Mouse (Mus musculus) midbrain, embryonic 13.5 days (tissue): ENCODE data around the gene Ffar3. TPM values are rescaled to one million over a fixed set of nuclear protein-coding genes. Genes with fewer than 3 reads are reported as not detected.
"Not testable (repeated sequence)": the region's sequence is repeated elsewhere in the genome, so short reads cannot be mapped to it uniquely, and the experiment has no call there.

ENCODE experiments used
- ATAC-seq: fragments of 200-750 bp; cut with Nextera tagmentation; 2 replicates; pipeline ENCODE4 v1.8.0; 2017; ENCODE audit warnings: mild to moderate bottlenecking, moderate TSS enrichment, moderate library complexity
- H3K27ac ChIP-seq: fragments of 300-500 bp; sonication (generic); 2 replicates; pipeline ENCODE4 v1.5.1; 2015; ENCODE audit warnings: inconsistent platforms, mild to moderate bottlenecking, moderate library complexity
- H3K27me3 ChIP-seq: fragments of 300-500 bp; sonication (generic); 2 replicates; pipeline ENCODE4 v1.6.1; 2015; ENCODE audit warnings: mild to moderate bottlenecking, inconsistent platforms
- H3K36me3 ChIP-seq: fragments of 300-500 bp; sonication (generic); 2 replicates; pipeline ENCODE4 v1.6.1; 2015; ENCODE audit warnings: mild to moderate bottlenecking, inconsistent platforms
- H3K4me1 ChIP-seq: fragments of 300-500 bp; sonication (generic); replicated peaks from 2 replicates; pipeline ENCODE4 v1.6.1; 2015; ENCODE audit warnings: inconsistent platforms
- H3K4me2 ChIP-seq: fragments of 300-500 bp; sonication (generic); replicated peaks from 2 replicates; pipeline ENCODE4 v1.6.1; 2015; ENCODE audit warnings: moderate library complexity, mild to moderate bottlenecking, inconsistent platforms
- H3K4me3 ChIP-seq: fragments of 300-500 bp; sonication (generic); replicated peaks from 2 replicates; pipeline ENCODE4 v1.5.1; 2015; ENCODE audit warnings: mild to moderate bottlenecking, inconsistent platforms
- H3K9ac ChIP-seq: fragments of 300-500 bp; sonication (generic); replicated peaks from 2 replicates; pipeline ENCODE4 v1.6.1; 2015; ENCODE audit warnings: mild to moderate bottlenecking, inconsistent platforms
- H3K9me3 ChIP-seq: fragments of 300-500 bp; sonication (generic); 2 replicates; pipeline ENCODE4 v1.6.1; 2016; ENCODE audit warnings: mild to moderate bottlenecking, inconsistent platforms
- WGBS: fragments of 180-500 bp; shearing (Covaris S2); methylation state at CpG from one replicate; pipeline ENCODE4 v1.1.7; 2015; 5-methylcytosine and 5-hydroxymethylcytosine counted together
- polyA plus RNA-seq: library from polyadenylated mRNA; unstranded; fragments of >200 nt; fragmentation: Nextera tagmentation; extraction: Ambion mirVana; gene quantifications from 2 replicates; pipeline ENCODE4 v1.2.1, GENCODE M21; 2015

The Ffar3 gene
- polyA plus RNA-seq, 1 experiment from 2014 or later = not detected

DNA sequence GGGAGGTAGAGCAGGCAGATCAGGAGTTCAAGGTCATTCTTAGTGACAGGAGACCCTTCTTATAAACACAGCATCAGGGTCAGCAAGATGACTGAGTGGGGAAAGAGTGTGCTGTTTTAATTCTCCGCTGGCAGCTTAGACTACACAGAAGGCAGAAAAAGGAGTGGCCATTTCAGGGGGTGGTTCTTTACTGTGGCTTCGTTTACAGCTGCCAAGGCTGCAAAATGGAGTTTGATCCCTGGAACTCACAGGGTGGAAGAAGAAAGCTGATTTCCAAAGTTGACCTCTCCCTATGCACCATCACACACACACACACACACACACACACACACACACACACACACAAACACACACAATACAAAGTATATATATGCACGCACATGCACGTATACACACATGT, 14.6 kb downstream of the Ffar3 start:
- Histone ChIP-seq H3K4me1 (peaks cover 11% of the 10 kb centered on the region), H3K4me3 (no peak overlapping the region), H3K27me3 (no peaks in the 10 kb centered on the region), H3K4me2 (no peak overlapping the region), H3K9me3 (no peaks in the 10 kb centered on the region), H3K27ac (no peak overlapping the region), H3K9ac (no peak overlapping the region), H3K36me3 (no peaks in the 10 kb centered on the region)
- 84% methylated on average over 4 of the region's 4 CpGs for WGBS
- no peak for ATAC-seq

DNA sequence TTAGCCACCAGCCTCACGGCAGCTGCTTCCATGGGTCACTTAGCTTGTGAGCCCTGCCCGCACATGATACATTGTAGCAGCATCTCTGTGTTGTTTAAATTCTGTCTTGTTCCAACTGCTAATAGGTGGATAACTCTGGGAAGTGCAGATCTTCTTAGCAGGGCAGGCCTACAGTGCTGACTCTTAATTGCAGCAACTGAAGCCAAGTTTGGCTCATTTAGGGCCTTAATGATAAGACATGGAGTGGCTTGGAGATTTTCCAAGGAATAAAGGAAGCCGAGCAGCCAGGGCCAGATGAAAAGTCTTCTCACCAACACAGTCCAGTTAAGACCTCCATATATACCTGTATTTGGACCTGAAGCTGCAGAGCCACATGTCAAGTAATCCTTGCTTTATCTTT, 15.7 kb downstream of the Ffar3 start:
- no peak overlapping the region for H3K9ac ChIP-seq
- no peak for ATAC-seq
- H3K4me3 ChIP-seq = no peak overlapping the region
- no peak overlapping the region for H3K4me2 ChIP-seq
- H3K27ac ChIP-seq = no peak overlapping the region
- H3K4me1 ChIP-seq = peaks cover 11% of the 10 kb centered on the region
- H3K36me3 ChIP-seq = no peaks in the 10 kb centered on the region
- no peaks in the 10 kb centered on the region for H3K27me3 ChIP-seq
- 80% methylated on average over 3 of the region's 3 CpGs for WGBS
- no peaks in the 10 kb centered on the region for H3K9me3 ChIP-seq

DNA sequence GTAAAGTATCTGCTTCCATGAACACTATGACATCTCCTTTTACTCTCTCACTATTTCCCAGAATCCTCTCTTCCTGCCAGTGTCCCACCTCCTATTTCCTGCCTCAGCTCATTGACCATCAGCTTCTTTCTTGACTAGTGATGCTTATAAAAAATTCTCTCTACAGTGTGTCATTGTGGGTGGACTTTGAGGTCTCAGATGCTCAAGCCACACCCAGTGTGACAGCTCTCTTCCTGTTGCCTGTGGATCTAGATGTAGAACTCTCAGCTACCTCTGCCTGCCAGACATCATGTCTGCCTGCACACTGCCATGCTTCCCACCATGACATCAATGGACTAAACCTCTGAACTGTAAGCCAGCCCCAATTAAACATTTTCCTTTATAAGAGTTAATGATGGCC, 18.7 kb downstream of the Ffar3 start:
- H3K9me3 ChIP-seq = no peaks in the 10 kb centered on the region
- no peaks in the 10 kb centered on the region for H3K36me3 ChIP-seq
- H3K9ac ChIP-seq = no peak overlapping the region
- H3K27me3 ChIP-seq = no peaks in the 10 kb centered on the region
- ATAC-seq = no peak
- no peak overlapping the region for H3K4me2 ChIP-seq
- no peak overlapping the region for H3K4me3 ChIP-seq
- H3K4me1 ChIP-seq = no peaks in the 10 kb centered on the region
- no peak overlapping the region for H3K27ac ChIP-seq

DNA sequence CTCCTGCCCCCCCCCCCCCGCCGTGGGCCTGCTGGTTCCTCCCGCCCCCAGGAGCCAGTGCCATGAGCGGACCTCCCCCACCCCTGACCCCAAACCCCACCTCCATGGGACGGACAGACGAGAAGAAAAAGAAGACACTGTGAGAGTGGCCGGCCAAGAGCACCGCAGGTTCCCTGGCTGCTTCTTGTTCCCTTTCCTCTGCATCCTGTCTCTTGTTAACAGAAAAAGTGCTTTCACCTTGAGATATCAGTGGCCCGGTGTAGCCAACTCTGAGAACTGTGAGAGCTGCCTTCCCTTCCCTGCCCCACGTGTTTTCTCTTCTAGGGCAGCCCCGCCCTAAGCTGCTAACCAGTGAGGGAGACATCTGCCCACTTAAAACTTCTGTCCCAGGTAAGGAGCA, 23.3 kb downstream of the Ffar3 start:
- H3K4me2 ChIP-seq, H3K4me1 ChIP-seq, H3K36me3 ChIP-seq, H3K27me3 ChIP-seq, H3K9ac ChIP-seq, ATAC-seq, H3K4me3 ChIP-seq, H3K27ac ChIP-seq, H3K9me3 ChIP-seq: not testable (repeated sequence)
- 53% methylated on average over 7 of the region's 11 CpGs for whole genome bisulfite sequencing

DNA sequence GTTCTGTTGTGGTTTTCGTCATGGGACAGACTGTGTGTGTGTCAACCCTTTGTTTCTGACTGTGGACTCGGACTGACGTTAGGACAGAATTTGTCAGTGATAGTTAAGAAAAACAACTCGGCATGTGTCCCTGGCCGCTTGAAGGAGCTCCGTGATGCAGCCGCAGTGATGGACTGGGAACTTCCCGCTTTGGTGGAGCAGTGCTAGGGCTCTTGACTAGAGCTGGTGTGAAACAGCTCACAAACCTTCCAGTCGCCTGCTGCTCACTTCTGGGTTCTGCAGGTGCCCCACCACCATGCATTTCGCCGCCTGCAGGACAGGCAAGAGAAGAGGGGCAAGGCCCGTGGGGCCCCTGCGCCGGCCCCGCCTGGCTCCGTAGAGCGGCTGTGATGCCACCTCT, 23.7 kb downstream of the Ffar3 start:
- Histone ChIP-seq H3K4me1 (no peaks in the 10 kb centered on the region), H3K9ac (no peak overlapping the region), H3K4me3 (no peak overlapping the region), H3K27ac (no peak overlapping the region), H3K36me3 (no peaks in the 10 kb centered on the region), H3K4me2 (no peak overlapping the region), H3K27me3 (no peaks in the 10 kb centered on the region), H3K9me3 (no peaks in the 10 kb centered on the region)
- no peak for ATAC-seq
- 77% methylated on average over 11 of the region's 17 CpGs for WGBS

DNA sequence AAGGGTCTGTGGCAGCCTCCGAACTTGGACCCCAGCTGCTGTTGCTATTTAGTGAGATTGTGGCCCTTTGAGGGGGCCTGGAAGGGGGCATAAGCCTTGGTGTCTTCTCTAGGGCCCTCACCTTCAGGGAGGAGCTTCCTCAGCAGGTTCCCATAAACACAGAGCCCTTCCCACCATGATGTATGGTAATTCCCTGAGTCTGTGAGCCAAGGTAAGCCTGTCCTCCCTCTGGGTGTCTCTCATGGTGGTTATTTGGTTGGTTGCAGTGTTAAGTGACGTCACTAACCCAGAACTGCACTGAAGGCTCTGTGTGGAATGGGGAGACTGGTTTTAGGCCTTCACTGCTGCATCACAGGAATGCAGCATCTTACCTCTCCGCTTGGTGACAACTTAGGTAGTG, 26.6 kb downstream of the Ffar3 start:
- H3K27ac ChIP-seq = no peak overlapping the region
- no peaks in the 10 kb centered on the region for H3K9me3 ChIP-seq
- no peak overlapping the region for H3K4me2 ChIP-seq
- no peaks in the 10 kb centered on the region for H3K4me1 ChIP-seq
- H3K4me3 ChIP-seq = no peak overlapping the region
- no peaks in the 10 kb centered on the region for H3K27me3 ChIP-seq
- no peaks in the 10 kb centered on the region for H3K36me3 ChIP-seq
- 69% methylated on average over 3 of the region's 3 CpGs for WGBS
- ATAC-seq = no peak
- no peak overlapping the region for H3K9ac ChIP-seq

DNA sequence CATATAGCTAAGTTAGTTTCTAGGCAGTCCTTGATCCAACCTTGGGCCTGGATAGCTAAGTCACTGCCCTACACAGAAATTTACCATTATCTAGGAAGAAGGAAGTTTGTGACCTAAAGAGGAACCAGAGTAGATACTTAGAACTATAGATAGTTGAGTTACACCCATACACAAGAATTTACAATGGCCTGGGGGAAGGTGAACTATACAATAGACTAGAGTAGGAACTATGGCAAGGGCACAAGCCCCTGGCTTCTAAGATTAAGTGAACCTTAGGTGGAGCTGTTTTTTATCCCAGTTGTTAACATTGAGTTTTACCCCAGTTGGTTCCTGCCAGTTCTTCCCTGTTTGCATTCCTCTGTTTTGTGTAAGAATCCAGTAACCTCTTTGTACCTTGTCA, 27.1 kb downstream of the Ffar3 start:
- not testable (repeated sequence) for H3K9me3 ChIP-seq, H3K4me3 ChIP-seq, H3K27ac ChIP-seq, H3K9ac ChIP-seq, H3K4me2 ChIP-seq, H3K36me3 ChIP-seq, H3K27me3 ChIP-seq, ATAC-seq, H3K4me1 ChIP-seq

DNA sequence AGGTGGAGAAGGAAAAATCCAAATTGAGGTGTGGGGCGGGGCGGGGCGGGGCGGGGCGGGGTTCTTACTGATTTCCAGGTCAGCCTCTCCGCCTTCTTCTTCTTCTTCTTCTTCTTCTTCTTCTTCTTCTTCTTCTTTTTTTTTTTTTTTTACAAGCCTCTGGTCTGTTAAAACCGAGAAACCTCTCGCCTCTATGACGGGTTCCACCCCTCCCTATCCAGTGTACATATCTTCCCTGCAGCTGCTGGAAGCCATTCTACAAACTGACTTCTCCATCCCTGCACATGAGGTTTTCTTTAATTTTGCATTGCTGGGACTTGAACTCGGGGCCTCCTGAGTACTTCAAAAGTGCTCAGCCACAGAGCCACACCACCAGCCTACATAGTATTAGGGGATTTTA, 29.3 kb downstream of the Ffar3 start:
- no peaks in the 10 kb centered on the region for H3K9me3 ChIP-seq
- no peak overlapping the region for H3K27ac ChIP-seq
- no peak overlapping the region for H3K4me3 ChIP-seq
- WGBS = 91% methylated on average over 10 of the region's 10 CpGs
- no peak overlapping the region for H3K4me2 ChIP-seq
- no peaks in the 10 kb centered on the region for H3K27me3 ChIP-seq
- no peak for ATAC-seq
- H3K4me1 ChIP-seq = no peaks in the 10 kb centered on the region
- H3K9ac ChIP-seq = no peak overlapping the region
- no peaks in the 10 kb centered on the region for H3K36me3 ChIP-seq

DNA sequence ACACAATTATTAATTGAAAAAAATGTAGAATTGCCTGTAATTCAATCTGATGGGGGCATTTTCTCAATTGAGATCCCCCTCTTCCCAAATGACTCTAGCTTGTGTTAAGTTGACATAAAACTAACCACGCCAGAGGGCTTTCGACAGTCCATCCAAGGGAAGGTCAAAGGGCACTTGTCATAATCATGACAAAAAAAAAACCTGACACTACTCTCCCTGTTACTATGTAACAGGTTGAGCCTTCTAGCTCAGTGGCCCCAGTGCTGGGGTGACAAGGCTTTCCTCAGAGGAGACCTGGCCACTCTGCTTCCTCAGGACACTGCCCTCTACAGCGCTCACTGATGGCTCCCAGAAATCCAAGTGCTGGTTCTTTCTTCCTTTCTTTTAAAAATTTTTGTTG, 31.7 kb downstream of the Ffar3 start:
- WGBS = 92% methylated on average over 3 of the region's 3 CpGs
- no peaks in the 10 kb centered on the region for H3K4me1 ChIP-seq
- no peak overlapping the region for H3K4me2 ChIP-seq
- no peaks in the 10 kb centered on the region for H3K9me3 ChIP-seq
- no peak overlapping the region for H3K27ac ChIP-seq
- no peak for ATAC-seq
- no peaks in the 10 kb centered on the region for H3K36me3 ChIP-seq
- no peaks in the 10 kb centered on the region for H3K27me3 ChIP-seq
- H3K4me3 ChIP-seq = no peak overlapping the region
- no peak overlapping the region for H3K9ac ChIP-seq

DNA sequence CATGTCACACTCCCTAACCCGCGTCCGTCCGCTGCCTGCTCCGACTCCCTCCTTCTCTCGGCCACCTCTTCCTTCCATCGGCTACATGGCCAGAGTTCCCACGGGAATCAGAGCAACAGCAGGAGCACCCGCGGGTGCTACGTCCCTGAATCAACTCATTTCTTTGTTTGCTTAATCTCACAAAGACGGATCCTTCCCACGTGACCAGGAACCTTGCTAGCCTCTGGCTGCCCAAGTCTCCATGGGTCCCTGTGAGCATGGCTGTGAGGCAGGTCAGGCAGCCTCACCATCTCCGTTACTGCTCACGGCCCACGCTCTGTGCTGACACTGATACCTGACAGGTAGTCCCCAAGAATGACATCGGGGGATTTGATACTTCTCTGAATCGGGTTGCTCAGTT, 32.3 kb downstream of the Ffar3 start, which contains the start of gene Ffar2:
Gene Ffar2 (minus strand): TSS at position 101 of the 400 bp plus-strand sequence.
- no peak within 1 kb of the TSS for H3K9ac ChIP-seq
- no peaks in the 10 kb centered on the region for H3K9me3 ChIP-seq
- ATAC-seq = no peak
- no peaks in the 10 kb centered on the region for H3K27me3 ChIP-seq
- H3K4me1 ChIP-seq = no peaks in the 10 kb centered on the region
- H3K27ac ChIP-seq = no peak within 1 kb of the TSS
- no peak within 1 kb of the TSS for H3K4me2 ChIP-seq
- no peak within 1 kb of the TSS for H3K4me3 ChIP-seq
- H3K36me3 ChIP-seq = no peaks in the 10 kb centered on the region
- WGBS = 91% methylated on average over 18 of the region's 18 CpGs

DNA sequence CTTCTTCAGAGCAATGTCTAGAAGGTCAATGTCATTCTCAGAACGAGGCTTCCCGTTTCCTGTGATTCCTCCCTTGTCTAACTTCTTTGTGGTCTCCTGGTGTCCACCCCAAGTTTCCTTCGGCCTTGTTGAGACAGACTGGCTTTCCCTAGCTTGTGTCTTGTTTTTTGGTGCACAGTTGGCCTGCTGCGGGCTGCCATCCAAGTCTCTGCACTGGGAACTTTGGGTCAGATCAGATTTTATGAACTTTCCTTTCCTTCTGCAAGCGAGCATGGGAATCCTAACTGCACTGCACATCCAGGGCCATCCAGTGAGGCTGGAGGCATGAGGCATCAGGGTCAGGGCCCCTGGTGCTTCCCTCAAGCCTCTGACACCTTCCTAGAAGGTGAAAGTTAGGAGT, 34.4 kb downstream of the Ffar3 start:
- H3K9ac ChIP-seq = no peak overlapping the region
- H3K27me3 ChIP-seq = no peaks in the 10 kb centered on the region
- H3K4me3 ChIP-seq = no peak overlapping the region
- no peaks in the 10 kb centered on the region for H3K9me3 ChIP-seq
- no peak for ATAC-seq
- H3K4me2 ChIP-seq = no peak overlapping the region
- no peak overlapping the region for H3K27ac ChIP-seq
- H3K4me1 ChIP-seq = no peaks in the 10 kb centered on the region
- H3K36me3 ChIP-seq = no peaks in the 10 kb centered on the region
- 72% methylated on average over 5 of the region's 5 CpGs for WGBS

DNA sequence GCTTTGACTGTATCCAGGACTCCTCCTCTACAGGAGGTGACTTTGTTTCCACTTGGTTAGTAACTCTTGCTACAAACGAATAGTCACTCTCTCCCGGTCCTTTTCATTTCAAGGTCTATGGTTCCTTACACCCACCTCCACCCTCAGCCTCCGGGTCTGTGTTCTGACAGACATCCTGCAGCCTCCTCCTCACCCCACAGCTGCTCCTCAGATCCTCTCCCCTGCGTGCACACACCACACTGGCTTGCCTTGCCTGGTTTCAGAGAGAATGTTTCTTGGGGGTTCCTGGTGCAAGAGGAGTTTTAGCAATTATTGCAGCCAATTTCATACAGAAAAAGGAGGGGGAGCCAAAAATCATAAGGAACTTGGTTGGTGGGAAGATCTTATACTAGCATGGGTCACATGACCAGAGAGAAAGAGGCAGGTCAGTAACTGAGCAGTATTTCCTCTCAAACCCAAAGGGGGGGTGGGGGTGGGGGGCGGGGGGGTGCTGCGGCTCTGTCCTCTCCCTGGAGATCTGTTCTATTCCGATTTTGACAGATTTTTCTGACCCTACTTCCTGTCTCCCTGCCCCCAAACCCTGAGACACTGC, 35.0 kb downstream of the Ffar3 start:
- Histone ChIP-seq H3K4me1 (no peaks in the 10 kb centered on the region), H3K9me3 (no peaks in the 10 kb centered on the region), H3K27ac (no peak overlapping the region), H3K4me3 (no peak overlapping the region), H3K36me3 (no peaks in the 10 kb centered on the region), H3K27me3 (no peaks in the 10 kb centered on the region), H3K4me2 (no peak overlapping the region), H3K9ac (no peak overlapping the region)
- no peak for ATAC-seq
- WGBS = 71% methylated on average over 7 of the region's 7 CpGs

DNA sequence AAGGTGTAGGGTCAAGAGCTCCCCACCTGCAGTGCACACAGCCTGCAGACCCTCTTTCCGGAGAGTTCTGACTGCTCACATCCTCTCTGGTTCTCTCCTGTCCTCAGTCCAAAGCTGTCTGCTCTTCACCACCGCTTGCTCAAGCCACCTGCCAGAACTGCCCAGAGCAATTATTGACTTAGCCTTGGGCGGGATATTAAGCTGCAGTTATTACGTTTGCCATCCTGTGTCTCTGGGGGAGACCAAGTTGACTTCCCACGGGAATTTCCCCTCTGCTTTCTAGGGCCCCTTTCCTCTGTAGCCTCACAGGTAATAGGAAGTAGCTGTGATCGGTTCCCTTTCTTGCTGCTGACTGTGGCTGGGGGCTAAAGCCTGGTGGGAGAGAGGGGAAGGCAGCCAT, 35.8 kb downstream of the Ffar3 start:
- Histone ChIP-seq H3K4me3 (no peak overlapping the region), H3K4me2 (no peak overlapping the region), H3K4me1 (no peaks in the 10 kb centered on the region), H3K9me3 (no peaks in the 10 kb centered on the region), H3K9ac (no peak overlapping the region), H3K36me3 (no peaks in the 10 kb centered on the region), H3K27me3 (no peaks in the 10 kb centered on the region), H3K27ac (no peak overlapping the region)
- WGBS = 78% methylated on average over 6 of the region's 6 CpGs
- no peak for ATAC-seq
